Mouse (Mus musculus) retina, adult 2 months (tissue): ENCODE data around the gene Lbh.

Source experiments
- DNase-seq: peaks from one replicate; pipeline ENCODE4 v3.0.0-alpha.2; 2012; ENCODE audit warnings: low read depth, low spot score

Gene Lbh

DNA sequence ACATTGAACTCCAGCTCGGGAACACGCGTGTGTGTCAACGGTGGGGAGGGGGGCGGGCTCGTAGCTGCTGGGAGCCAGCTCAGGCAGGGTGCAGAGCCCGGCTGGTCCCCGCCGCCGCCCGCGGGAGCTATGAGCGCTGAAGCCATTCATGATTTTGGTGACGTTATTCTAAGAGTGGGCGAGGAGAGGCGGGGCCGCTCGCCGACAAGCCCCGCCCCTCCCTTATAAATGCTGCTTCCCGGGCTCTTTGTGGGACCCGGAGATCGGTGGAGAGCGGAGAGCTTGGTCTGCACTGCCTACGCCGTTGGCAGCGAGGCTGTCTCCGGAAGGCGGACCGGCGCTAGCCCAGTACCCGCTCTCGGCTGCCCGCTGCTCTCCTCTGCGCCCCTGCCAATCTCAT, at the start of gene Lbh:
Lbh (plus strand) TSS at position 253 of the 400 bp plus-strand sequence.
- DNase-seq, result peak; percentile 75

DNA sequence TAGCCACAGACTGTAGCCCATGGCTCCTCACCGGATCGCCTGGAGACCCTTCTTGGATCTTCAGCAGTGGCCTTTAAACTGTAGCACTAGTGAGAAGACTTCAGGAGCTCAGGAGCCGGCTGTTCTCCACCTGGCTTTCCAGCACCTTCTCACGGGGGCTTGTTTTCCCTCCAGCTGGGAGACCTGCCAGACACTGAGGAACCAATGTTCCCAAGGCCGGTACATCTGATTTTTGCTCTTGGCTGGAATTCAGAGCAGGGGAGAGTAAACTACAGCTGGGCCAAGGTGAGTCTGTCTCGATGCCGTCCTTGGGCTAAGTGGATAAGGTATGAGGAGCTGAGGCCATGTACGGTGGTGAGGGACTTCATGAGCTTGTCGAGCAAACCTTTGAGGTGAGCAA, 39.1 kb upstream of the Lbh start:
- no peak for DNase-seq

DNA sequence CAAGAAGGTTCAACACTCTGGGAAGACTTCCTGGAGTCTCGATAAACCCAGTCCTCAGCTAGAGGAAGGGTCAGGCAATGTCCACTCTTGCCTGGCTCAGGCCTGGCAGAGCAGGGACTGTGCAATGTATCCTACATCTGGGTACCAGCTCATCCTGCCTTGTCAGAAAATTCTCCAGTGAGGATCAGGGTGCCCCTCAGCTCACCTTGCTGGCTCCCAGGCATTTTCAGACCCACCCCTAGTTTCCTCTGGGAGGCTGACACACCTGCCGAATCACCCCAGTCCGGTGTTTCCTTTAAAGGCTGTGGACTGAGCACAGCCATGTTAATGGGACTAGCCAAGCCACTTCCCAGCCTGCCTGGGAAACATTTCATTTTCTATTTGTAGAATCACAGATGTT, 37.9 kb upstream of the Lbh start:
- no peak for DNase-seq

DNA sequence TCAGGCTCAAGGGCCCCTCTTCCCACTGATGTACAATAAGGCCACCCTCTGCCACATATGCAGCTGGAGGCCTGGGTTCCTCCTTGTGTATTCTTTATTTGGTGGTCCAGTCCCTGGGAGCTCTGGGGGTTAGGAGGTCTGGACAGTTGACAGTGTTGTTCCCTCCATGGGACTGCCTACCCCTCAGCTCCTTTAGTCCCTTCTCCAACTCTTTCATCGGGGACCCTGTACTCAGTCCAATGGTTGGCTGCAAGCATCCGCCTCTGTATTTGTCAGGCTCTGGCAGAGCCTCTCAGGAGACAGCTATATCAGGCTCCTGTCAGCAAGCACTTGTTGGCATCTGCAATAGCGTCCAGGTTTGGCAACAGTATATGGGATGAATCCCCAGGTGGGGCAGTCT, 37.1 kb upstream of the Lbh start:
- DNase-seq, result no peak

DNA sequence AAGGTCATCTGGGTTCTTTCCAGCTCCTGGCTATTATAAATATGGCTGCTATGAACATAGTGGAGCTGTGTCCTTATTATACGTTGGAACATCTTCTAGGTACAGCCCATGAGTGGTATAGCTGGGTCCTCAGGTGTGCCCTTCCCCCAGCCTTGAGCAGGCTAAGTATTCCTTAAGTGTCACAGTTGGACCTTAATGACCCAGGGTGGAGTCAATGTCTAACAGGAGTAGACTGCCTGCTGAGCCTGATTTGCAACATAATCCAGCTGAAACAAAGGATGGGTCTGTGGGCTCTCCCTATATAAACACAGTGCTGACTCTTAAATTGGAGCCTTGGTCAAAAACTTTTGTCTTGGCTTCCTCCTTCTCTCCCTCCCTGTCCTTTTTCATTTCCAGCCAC, 36.3 kb upstream of the Lbh start:
- no peak for DNase-seq

DNA sequence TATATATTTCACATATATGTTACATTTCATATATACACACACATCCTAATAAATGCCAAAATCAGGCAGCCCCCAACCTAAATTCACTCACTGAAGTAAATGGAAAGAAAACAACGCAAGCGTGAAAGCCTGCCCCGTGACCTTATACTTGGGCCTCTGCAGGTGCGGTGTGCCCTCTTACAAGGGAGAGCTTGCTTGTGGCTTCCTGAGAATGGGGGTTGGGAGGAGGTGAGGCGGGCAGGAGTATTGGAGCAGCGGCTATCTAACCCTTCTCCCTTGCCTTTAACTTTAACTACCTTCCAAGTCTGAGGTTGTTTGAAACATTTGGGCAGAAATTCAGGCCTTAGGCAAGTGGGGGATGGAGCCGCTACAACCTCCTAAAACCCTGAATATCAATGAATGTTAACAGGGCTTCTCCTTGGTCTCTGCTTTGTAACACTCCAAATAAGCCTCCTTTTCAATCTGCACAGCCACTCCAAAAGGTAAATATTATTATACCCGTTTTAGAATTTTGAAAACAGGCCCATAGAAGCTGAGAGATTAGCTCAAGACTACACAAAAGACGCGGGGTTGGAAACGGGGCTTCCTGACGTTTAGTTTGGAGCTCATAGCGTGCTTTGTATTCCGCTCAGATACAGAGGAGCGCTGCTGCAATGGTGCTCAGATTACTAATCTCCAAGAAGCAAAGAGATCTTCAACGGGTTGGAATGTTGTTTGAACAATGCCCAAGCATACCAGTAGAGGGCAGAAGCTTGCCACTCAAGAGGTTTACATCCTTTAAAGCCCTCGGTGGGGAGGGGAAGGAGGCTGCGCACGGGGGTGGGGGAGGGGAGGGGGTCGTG, 28.3 kb upstream of the Lbh start:
- peak; percentile 76 for DNase-seq

DNA sequence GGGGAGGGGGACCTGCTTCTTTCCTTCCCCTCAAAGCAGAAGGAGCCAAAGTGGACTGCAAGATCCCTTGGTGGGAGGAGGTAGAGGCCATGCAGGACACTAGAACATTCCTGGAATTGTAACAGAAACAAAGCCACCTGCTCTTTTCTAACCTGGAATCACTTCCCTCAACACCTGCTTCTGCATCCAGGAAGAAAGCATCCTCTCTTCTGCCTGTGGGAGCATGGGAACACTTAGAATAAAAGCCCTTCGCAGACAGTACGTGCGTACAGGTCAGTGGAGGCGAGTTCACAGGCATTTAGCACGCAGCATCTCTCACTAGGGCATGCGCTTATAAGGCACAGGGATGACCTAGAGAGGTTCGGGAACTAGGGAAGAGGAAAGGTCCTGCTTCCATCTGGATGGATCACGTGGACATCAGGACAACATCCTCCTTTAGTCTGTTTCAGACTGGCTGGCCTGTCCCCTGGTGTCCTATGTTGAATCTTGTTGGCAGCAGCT, 27.7 kb upstream of the Lbh start:
- no peak for DNase-seq

DNA sequence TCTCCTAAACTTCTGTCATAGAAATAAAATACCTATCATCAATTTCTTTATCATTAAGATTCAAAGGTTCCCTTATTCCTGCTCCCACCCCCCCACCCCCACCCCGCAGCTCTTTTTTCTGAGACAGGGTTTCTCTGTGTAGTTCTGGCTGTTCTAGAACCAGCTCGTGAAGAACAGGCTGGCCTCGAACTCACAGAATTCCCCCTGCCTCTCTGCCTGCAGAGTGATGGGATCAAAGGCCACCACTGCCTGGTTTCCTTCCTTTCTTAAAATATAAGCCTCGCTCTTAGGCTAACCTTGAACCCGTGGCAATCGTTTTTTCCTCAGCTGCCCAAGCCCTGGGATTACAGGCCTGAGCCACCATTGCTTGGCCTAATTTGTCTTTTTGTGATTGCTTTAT, 26.5 kb upstream of the Lbh start:
- DNase-seq, result no peak

DNA sequence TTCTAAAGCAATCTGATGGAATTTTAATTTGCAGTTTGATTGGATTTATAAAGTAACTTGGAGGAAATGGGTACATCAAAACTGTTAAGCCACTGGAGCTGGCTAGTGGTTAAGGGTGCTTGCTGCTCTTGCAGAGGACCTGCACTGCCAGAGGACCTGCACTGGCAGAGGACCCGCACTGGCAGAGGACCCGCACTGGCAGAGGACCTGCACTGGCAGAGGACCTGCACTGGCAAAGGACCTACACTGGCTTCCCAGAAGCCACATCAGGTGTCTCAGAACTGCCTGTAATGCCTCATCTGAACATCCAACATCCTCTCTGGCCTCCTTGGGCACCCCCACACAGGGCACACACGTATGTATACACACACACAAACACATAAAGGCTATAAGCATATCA, 22.6 kb upstream of the Lbh start:
- DNase-seq, result no peak

DNA sequence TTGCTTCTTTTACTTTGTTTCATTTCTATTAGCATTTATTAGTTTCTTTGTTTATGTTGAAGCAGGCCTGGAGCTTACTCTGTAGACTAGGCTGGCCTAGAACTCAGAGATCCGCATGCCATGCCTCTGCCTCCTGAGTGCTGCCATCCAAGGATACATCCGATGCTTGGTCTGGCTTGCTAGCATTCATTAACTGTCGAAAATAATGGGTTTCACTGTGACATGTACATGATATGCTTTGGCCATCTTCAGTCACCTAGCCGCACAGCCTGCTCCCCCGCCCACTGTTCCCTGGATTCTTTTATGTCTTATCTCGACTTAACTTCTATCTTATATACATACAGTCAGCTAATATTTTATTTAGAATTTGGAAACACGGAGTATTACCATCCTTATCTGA, 21.0 kb upstream of the Lbh start:
- DNase-seq, result no peak

DNA sequence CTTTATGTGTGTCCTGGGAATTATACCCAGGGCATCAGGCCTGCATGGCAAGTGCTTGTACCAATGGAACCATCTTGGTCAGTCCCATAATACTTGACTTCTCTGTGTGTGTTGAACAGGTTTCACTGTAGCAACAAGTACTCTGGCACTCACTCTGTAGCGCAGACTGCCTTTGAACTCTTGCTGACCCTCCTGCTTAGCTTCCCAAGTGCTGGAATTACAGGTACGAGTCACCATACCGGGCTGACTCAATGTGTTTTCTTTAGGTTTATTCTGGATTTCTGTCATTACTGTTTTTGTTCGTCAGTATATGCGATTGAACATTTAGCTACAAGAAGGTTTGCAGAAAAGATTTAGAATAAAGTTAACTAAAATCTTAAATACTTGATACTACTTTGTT, 20.1 kb upstream of the Lbh start:
- DNase-seq, result no peak

DNA sequence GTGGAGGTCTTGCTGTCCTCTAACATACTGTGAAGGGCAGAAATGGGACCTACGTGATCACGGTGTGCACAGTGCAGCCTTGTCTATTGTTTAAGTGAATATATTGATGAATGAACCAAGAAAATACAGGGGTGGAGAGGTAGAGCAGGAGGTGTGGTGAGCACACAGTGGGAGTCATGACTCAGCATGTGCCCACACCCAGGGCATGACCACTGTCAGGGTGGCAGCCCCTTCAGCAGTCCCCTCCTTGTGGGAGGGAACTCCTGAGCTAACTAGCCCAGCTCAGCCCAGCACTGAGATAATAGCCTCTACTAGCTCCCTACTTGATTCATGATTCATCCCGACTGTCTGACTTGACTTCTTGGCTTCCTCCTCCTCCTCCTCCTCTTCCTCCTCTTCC, 19.3 kb upstream of the Lbh start:
- DNase-seq, result no peak

DNA sequence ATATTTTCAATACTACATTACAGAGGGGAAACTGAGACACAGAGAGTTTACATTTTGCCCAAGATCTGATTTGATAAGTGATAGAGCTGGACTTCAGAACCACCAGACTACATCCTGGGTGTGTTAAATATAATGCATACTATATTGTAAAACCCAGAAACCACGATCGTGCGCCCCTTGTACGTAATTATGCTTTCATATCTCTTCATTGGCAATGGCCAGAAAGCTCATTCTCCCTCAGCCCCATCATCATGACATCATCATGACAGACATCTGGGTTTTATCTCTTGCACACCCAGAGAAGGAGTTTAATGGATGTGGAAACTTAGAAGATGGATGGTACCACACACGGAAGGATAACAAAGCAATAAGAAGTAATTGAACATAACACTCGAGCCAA, 17.1 kb upstream of the Lbh start:
- no peak for DNase-seq

DNA sequence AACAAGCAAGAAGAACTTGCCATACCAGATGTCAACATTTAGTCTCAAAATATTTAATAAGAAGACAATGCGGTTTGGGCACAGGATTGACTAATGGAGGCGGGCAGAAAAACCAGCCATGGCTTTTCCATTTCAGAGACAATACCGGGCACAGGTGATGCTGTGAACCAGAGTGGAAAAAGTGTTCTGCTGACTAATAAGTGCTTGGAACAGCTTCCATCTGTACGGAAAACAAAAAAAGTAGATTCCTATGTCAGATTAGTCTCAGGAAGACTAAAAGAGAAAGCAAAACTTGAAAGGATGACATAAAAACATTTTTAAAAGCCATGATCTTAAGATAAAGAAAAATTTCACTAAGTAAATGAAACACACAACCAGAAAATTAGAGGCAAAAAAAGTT, 16.4 kb upstream of the Lbh start:
- DNase-seq, result no peak

DNA sequence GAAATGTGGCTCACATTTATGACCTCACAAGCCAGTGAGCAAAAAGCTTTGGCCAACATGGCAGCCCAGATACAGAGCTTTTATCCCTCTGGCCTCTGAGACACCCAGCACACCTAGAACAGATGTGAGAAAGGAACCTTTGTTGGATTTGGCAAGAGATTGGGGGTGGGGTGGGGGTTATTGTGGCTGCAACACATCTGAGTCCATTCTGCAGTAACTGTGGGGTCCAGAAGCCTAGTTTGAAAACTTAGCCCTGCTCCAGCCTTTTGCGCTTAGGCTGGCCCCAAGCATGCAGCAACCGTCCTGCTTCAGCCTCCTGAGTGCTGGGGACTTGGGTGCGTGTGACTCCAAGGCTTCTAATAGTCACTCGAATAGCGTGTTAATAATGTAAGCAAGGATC, 14.8 kb upstream of the Lbh start:
- DNase-seq, result no peak

DNA sequence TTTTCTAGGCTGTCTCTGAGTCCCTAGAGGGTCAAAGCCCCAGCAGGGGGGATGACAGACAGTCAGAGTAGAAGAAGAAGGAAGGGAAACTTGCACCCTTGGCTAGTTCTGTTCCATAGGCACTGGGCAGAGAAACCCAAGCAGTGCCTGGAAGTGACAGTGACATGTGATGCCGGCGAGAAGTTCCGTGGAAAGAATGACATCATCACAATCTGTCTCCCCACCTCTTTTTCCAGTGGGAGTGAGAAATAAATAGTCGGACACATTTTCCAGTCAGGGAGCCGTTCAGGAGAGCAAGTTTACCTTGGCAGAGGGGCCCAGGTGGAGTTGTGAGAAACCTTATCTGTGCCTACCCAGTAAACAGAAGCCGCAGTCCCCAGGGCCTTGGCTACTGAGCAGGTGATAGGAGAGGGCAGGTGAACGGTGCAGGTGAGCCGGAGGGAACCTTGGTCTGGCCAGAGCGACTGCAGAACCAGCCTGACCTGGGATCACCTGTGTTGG, 14.1 kb upstream of the Lbh start:
- DNase-seq, result no peak

DNA sequence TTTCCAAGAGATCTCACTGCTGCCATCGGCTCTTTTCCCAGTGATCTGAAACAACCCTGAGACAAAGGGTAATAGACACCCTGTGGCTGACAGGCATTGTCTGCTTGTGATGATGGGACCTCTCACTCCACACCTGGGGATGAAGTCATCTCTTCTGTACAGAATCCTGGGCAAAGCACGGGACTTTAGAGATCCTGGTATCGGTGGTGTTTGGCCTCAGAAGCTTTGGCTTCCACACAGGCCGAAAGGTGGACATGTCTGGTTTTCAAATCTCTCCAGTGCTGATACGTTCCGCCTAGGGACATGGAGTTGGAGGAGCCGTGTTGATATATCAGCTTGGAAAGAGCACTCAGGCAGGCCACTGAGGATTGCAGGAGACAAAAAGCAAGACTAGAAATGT, 13.2 kb upstream of the Lbh start:
- no peak for DNase-seq

DNA sequence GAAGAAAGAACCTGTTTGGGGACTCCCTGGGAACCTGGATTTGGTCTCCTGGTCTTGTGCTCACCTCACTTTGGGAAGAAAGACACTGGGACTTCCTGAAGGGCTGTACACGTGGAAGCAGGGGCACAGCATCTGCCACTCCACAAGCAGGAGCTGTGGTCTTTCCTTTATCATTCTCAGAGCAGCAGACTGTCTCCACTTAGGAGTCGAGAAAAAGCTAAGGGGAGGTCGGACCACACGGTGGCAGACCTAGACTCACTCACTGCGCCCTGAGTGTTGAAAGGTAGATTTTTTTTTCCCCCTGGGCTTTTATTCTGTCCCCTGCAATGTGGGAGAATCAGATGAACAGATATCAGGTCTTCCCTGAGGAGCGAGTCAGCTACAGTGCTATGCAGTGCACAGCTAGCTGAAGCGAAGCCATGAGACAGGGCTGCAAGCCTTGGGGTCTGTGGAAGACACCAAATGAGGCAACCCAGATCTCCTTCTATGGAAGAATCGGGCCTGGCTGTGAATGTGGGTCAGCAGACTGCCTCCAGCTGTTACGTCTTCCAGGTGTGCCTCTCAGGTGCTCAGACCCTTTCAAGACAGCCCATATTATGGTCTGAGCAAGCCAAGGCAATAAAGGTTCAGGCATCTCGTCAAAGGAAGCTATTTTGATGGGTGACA, 11.7 kb upstream of the Lbh start:
- DNase-seq, result no peak

DNA sequence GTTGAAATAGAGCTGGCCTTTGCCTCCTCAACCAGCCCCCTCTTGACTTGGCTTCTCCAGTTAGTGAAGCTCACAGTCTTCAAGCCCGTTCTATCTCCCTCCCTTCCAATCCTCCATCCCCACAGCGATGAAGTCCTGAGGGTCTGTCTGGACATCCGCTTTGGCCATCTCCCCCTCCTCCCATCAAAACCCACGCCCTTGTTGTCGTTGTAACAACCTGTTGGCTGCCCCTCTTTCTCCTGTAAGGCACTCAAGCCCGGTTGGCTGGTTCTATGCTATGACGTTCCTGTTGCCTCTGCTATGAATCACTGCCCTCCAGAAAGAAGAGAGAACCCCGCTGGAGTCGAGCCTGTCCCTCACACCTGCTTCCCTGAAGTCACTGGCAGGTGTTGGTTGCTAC, 10.9 kb upstream of the Lbh start:
- DNase-seq, result no peak

DNA sequence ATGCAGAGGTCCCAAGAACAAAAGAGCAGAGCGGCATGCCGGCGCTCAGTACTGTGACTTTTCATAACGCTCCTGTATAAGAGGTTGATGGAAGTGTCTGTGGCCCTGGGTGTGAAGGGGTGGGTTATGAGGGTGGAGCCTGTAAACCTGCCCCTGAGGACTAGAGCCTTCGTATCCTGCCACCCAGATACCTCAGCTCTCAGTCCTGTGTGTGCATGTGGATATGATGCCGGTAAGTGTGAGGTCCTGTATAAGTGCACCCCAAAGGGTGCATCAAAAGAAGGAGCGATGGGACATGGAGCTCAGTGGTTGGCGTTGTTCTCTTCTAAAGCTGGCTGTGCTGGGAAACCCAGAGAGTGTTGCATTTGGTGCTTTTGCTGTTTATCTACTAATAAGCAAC, 10.3 kb upstream of the Lbh start:
- no peak for DNase-seq

DNA sequence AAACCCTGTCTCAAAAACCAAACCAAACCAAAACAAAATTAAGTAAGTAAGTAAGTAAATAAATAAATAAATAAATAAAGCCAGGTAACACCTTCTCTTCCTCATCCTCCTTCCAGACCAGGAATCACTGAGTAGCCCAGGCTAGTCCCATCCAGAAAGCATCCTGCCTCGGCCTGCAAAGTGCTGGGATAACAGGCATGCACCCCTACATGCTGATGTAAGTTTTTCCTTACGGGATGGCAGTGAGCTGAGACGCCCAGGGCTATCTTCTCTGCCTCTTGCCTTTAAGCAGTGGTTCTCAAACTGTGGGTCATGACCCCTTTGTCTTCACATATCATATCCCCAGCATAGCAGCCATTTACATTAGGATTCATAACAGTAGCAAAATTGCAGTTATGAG, 9.5 kb upstream of the Lbh start:
- DNase-seq, result no peak

DNA sequence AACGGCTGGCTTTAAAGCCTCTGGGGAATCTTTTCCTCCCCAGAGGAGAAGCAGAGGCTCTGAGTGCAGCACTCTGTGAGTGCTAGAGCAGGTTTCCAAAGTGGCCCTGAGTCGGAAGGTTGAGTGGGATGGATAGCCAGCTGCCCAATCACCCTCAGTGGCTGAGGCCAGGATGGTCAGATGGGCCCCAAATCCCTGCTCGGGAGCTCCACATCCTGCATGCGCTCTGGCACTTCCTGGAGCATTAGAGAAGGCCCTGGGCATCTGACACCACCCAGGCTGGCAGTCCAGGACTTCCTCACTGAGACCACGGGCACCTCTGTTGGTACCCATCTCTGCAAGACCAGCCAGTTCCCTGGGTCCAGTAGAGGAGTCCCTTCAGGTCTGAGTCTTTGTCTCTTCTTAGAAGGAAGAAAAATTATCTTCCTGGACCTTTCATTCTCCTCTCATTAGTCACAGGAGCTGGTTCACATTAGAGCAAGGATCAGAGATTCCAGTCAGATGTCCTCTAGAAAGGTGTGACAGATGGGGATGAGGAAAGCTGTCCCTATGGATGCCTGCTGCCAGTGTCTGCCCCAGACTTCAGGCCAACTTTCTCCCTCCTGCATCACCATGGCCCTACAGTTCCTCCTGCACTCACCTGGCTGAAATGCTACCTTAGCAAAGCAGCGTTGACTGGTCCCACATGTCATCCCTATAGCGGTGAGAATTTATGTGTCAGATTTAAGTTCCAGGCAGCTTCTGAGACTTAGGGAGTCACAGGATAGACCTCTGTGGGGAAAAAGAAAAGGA, 8.8 kb upstream of the Lbh start:
- no peak for DNase-seq
